Mouse (Mus musculus) kidney, adult 11 months (tissue): ENCODE measurements around the gene Zp1.

Experiments used
- DNase-seq: peaks from one replicate; pipeline ENCODE4 v3.0.0; 2022

The Zp1 gene

DNA sequence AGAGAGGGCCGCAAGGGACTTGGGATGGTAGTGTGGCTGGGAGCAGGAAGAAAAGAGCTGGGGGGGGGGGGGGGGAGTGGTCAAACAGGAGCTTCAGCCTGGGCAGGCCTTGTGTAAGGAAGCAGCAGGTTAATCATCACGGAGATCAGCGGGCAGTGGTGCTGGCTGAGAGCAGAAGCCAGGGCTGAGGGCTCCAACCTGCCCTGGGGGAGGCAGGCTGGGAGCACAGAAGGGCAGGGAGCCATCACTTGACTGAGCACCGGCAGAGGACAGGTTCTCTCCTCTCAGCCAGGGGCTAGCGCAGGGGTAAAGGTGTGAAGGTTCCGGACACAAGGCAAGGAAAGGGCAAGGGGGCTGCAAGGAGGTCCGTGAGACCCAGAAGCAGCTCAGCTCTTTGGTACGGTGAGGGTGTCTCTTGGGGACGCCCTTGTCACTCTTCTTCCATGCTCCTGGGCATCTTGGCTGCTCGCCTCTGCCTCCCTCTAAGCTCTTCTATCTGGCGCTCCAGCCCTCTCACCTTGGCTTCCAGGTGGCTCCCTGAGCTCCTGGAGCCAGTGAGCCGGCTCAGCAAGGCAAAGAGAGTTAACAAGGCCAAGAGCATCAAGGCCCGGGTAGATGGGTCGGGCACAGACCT, 49.0 kb downstream of the Zp1 start:
- peak; percentile 38 for DNase-seq

DNA sequence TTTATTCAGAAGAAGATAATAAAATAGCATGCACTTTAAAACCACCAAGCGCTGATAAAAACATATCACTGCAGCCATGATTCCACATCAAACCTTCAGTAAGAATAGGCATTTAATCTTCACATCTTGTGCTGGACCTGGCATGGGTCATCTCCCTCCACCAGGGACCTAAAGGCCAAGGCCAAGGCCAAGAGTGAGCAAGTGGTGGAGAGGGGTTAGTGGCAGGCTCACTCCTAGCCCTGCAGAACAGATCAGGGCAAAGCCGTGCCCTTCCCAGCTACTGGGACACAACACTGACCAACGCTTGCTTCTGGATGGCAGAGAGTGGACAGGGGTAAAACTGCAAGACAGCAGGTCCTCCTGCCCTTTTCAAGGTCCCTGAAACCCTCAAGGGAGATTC, 49.8 kb downstream of the Zp1 start:
- DNase-seq = no peak

DNA sequence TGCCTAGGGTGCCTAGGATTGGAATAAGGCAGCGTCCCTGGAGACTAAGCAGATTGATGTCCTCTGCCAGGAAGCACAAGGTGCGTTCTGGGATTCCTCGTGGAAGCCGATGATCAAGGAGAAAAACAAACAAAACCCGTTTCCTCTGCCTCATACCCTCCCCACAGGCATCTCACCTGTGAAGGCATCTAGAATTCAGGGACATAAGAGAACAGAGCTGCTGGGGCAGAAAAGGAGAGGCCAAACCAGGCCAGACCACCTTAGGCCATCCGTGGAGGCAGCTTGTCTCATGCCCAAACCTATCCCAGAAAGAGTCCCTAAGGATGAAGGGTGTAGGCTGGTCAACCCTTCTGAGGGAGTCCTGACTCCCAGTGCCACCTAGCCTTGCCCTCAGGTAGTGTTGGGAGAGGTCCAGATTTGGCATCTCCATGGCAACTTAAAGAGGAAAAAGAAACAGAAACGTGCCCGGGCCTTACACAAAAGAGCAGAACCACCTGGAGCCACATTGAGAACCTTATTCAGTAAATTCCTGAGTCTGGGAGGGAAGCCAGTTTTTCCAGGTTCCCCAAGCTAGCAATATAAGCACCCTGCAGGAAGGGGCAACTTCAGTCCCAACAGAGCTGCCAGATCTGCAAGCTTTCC, 50.4 kb downstream of the Zp1 start, which contains the start of gene Tmem132a:
Tmem132a (minus strand) TSS at position 55 of the 642 bp plus-strand sequence.
- peak; percentile 38 for DNase-seq

DNA sequence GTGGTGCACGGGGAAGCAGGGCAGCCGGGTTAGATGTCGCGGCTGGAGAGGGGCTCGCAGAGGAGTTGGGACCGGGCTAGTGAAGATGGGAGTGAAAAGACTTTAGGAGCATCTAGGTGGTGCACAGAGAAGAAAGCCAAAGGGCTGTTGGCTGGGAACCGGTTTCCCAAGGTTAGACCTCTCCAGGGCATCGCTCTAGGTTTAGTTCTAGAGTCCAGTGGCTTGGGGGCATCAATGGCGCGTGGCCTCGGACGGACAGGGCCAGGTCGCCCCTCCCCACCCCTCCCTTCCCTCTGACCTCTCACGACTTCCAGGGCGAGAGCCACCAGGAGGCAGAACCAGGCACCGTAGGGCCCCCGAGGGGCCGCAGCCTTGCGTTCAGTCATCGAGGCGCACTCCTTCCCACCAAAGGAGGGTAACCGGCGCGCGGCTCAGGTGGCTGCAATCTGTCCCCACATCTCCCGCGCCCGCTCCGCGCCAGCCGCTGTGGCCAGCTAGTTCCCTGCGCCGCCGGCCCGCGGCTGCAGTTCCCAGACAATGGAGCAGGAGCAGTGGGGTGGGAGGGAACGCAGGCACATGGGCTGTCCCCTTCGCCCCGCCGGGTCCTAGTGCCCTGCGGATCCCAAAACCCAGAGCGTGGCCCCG, 51.1 kb downstream of the Zp1 start:
- peak; percentile 68 for DNase-seq

DNA sequence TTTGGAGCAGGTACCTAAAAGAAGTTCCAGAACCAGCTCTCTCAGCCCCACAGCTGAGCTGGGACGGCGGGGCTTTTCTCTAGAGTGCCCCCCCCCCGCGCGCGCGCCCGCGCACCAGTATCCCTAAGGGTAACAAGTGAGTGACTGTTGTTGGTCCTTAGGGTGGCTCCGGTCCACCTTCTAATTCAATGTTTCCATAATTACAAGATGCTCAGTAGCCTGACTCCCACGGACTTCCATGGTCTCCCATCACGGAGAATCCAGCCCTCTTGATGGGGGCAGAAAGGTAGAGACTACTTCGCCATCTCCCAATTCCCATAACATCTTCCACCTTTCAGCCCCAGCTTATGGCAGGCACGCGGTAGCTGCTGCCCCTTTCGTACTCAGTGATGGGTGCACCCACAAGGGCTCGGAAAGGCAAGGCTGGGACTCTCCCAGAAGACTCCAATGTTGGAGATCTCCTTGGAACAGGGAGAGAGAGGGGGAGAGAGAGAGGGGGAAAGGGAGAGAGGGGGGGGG, 51.8 kb downstream of the Zp1 start:
- DNase-seq = no peak

DNA sequence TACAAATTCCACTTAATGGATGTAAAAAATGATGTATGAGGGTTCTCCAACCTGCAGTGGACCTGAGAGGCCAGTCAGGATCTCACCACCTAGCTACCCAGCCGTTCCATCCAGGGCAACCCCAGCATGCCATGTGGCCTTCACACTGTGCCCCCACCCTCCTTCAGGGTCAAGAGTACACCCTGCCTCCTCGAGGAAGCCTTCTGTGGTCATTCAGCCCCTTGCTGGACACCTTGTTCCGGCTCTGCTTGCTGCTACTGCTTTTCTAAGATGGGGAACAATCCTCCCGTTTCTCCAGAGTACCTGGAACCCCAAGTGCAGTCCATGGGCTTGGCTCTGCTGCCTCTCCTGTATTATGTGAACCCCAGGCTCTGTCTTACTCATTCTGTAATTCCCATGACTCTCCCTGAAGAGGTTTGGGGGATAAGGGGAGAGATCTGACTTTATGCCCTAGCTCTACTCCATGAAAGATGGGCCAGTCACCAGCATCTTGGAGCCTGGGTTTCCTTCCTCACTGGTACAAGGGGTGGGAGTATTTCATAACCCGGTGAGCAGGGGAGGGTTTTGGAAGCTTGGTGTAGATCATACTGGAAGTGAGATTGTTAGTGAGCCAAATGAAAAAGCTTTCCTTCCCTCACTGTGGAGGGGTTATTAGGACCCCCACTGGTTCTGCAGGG, 52.3 kb downstream of the Zp1 start:
- no peak for DNase-seq

DNA sequence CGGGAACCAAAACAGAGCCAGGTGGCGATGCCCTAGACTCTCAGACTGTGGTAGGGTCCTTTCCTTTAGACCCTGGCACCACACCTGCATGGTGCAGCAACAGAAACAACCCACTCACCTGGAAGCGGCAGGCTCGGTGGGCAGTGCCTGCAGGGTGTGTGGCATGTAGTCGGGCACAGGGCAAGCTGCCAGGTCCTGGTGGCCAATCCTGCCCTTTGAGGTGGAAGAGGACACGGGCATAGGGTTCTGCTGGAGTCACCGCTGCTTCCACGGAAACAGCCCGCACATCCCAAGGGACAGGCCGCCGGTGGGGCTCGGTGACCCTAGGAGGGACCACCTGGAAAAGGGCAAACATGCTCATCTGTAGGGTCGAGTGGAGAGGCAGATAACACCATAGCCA, 54.1 kb downstream of the Zp1 start:
- no peak for DNase-seq
